Mouse (Mus musculus): Measurements from ENCODE around the gene Rfx4. TPM values are rescaled to one million over a fixed set of nuclear protein-coding genes. Genes with fewer than 3 reads are reported as not detected.

Gene Rfx4
- polyA plus RNA-seq, 1 experiment from 2014 or later, result 23.0 TPM

DNA sequence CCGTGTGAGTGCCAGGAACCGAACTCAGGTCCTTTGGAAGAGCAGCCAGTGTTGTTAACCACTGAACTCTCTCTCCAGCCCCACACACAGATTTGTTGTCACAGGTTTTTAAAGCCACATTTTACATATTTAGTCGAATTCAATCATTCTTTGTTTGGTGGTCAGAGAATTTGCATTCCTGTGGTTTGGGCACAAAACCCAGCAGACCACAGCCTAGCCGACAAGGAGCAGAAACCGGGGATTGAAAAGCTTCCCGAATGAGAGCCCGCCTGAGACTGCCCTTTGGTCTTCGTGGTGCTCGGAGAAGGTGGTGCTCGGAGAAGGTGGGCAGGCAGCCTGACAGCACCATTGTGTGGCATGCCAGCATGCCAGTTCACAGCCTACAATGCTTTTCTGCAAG lies 42.8 kb upstream of the Rfx4 start:
- H3K9me3 ChIP-seq (ENCODE audit: control insufficient read depth, low read length), result no peaks in the 10 kb centered on the region
- ATAC-seq (ENCODE audit: low FRiP score) (no peak), DNase-seq (ENCODE audit: low spot score) (no peak)
- H3K9ac ChIP-seq, result 0 out of 2 replicates have a peak overlapping the region, but pooled peaks have one; percentile 29
- peaks cover 28% of the 10 kb centered on the region for H3K4me1 ChIP-seq (replicated peaks; ENCODE audit: control insufficient read depth, insufficient read depth, low read length)
- 0 out of 2 replicates have a peak overlapping the region, but pooled peaks have one; percentile 33 for H3K27ac ChIP-seq
- H3K27me3 ChIP-seq (ENCODE audit: control insufficient read depth, insufficient read depth, low read length), result no peaks in the 10 kb centered on the region
- no peak overlapping the region for H3K4me2 ChIP-seq (replicated peaks)
- H3K36me3 ChIP-seq (replicated peaks; ENCODE audit: control insufficient read depth, insufficient read depth), result 0 out of 2 replicates have a peak, but pooled peaks cover 3% of the 10 kb centered on the region
- H3K4me3 ChIP-seq (replicated peaks; ENCODE audit: low read length), result no peak overlapping the region
- WGBS, result 37% methylated on average over 10 of the region's 10 CpGs

DNA sequence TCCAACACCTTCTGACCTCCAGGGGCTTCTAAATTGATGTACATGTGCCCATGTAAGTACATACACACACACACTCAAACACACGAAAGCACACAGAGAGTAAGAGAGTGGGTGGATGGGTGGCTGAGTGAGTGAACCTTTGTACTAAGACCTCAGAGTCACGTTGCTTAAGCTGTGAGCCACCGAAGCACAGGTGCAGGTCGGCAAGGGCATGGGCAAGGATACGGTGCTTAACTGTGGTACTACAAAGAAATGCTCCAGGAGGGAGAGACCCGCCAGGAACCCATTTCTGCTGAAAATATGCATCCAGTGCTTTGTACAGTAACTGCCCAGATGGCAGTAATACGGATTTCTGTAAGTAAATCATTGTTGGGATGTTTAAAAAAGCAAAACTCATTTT lies 40.2 kb upstream of the Rfx4 start:
- ATAC-seq (ENCODE audit: low FRiP score), result no peak
- no peak overlapping the region for H3K27ac ChIP-seq
- no peak overlapping the region for H3K4me3 ChIP-seq (replicated peaks; ENCODE audit: low read length)
- H3K27me3 ChIP-seq (ENCODE audit: control insufficient read depth, insufficient read depth, low read length), result no peaks in the 10 kb centered on the region
- H3K4me2 ChIP-seq (replicated peaks), result no peak overlapping the region
- WGBS, result 91% methylated on average over 7 of the region's 7 CpGs
- H3K9me3 ChIP-seq (ENCODE audit: control insufficient read depth, low read length), result no peaks in the 10 kb centered on the region
- no peak overlapping the region for H3K9ac ChIP-seq
- peaks cover 9% of the 10 kb centered on the region for H3K36me3 ChIP-seq (replicated peaks; ENCODE audit: control insufficient read depth, insufficient read depth)
- DNase-seq (ENCODE audit: low spot score), result no peak
- peaks cover 20% of the 10 kb centered on the region for H3K4me1 ChIP-seq (replicated peaks; ENCODE audit: control insufficient read depth, insufficient read depth, low read length)

- 95% methylated on average over 7 of the region's 7 CpGs for WGBS
- no peak for DNase-seq (ENCODE audit: low spot score)
- ATAC-seq (ENCODE audit: low FRiP score), result no peak
These were observed 39.3 kb upstream of the Rfx4 start for GRCm38 (mm10) chr10:84716581-84716980.

GRCm38 (mm10) chr10:84722711-84723110 lies 33.2 kb upstream of the Rfx4 start:
- Histone ChIP-seq H3K27ac (no peak overlapping the region), H3K27me3 (ENCODE audit: control insufficient read depth, insufficient read depth, low read length) (no peaks in the 10 kb centered on the region), H3K4me1 (replicated peaks; ENCODE audit: control insufficient read depth, insufficient read depth, low read length) (0 out of 2 replicates have a peak, but pooled peaks cover 4% of the 10 kb centered on the region), H3K9me3 (ENCODE audit: control insufficient read depth, low read length) (no peaks in the 10 kb centered on the region), H3K9ac (no peak overlapping the region), H3K4me3 (replicated peaks; ENCODE audit: low read length) (no peak overlapping the region), H3K36me3 (replicated peaks; ENCODE audit: control insufficient read depth, insufficient read depth) (peaks cover 36% of the 10 kb centered on the region), H3K4me2 (replicated peaks) (no peak overlapping the region)
- DNase-seq (ENCODE audit: low spot score) (no peak), ATAC-seq (ENCODE audit: low FRiP score) (no peak)
- 52% methylated on average over 12 of the region's 12 CpGs for WGBS

More at GRCm38 (mm10) chr10:84716581-84716980, 39.3 kb upstream of the Rfx4 start:
- peaks cover 18% of the 10 kb centered on the region for H3K36me3 ChIP-seq (replicated peaks; ENCODE audit: control insufficient read depth, insufficient read depth)
- H3K4me3 ChIP-seq (replicated peaks; ENCODE audit: low read length), result no peak overlapping the region
- no peak overlapping the region for H3K27ac ChIP-seq
- H3K4me2 ChIP-seq (replicated peaks), result no peak overlapping the region
- no peaks in the 10 kb centered on the region for H3K9me3 ChIP-seq (ENCODE audit: control insufficient read depth, low read length)
- H3K9ac ChIP-seq, result no peak overlapping the region
- H3K4me1 ChIP-seq (replicated peaks; ENCODE audit: control insufficient read depth, insufficient read depth, low read length), result peaks cover 13% of the 10 kb centered on the region
- H3K27me3 ChIP-seq (ENCODE audit: control insufficient read depth, insufficient read depth, low read length), result no peaks in the 10 kb centered on the region

DNA sequence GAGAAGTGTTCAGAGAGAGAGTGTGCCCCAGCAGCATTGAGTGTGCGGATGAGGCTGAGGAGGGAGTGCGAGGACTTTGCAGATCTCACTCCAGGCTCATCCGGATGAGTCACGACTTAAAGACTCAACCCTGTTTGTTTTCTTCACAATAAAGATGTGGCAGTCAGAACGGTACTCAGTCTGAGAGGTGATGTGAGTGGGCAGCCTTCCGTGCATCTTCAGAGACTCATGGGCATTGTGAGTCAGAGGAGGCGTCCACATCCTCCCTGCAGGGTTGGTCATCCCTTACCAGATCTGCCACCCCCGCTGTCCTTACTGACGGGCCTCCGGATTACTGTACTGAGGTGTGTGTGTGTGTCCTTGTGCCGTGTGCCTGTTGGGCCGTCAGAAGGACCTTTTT lies 28.9 kb upstream of the Rfx4 start:
- DNase-seq (ENCODE audit: low spot score) (no peak), ATAC-seq (ENCODE audit: low FRiP score) (no peak; the same call in 1 of the 2 replicates)
- Histone ChIP-seq H3K27me3 (ENCODE audit: control insufficient read depth, insufficient read depth, low read length) (no peaks in the 10 kb centered on the region), H3K9ac (no peak overlapping the region), H3K4me3 (replicated peaks; ENCODE audit: low read length) (no peak overlapping the region), H3K9me3 (ENCODE audit: control insufficient read depth, low read length) (no peaks in the 10 kb centered on the region), H3K4me2 (replicated peaks) (no peak overlapping the region), H3K36me3 (replicated peaks; ENCODE audit: control insufficient read depth, insufficient read depth) (peaks cover 20% of the 10 kb centered on the region; the same call in 1 of the 2 replicates), H3K4me1 (replicated peaks; ENCODE audit: control insufficient read depth, insufficient read depth, low read length) (0 out of 2 replicates have a peak, but pooled peaks cover 4% of the 10 kb centered on the region), H3K27ac (no peak overlapping the region)
- 90% methylated on average over 12 of the region's 12 CpGs for WGBS

DNA sequence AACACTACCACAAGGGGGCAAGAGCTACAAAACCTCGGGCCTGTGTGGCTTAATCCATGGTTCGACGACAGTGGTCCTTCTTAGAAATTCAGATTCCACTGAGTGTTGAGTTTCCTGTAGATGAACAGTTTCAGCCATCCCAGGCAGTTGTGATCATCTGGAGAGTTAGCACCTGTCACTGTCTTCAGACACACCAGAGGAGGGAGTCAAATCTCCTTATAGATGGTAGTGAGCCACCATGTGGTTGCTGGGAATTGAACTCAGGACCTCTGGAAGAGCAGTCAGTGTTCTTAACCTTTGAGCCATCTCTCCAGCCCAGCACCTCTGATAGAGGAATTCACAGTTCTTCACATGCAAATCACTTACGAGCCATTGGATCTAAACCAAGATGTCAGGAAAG lies 28.1 kb upstream of the Rfx4 start:
- H3K9ac ChIP-seq, result no peak overlapping the region
- H3K4me3 ChIP-seq (replicated peaks; ENCODE audit: low read length), result no peak overlapping the region
- WGBS, result 84% methylated on average over 4 of the region's 4 CpGs
- H3K27me3 ChIP-seq (ENCODE audit: control insufficient read depth, insufficient read depth, low read length), result no peaks in the 10 kb centered on the region
- H3K9me3 ChIP-seq (ENCODE audit: control insufficient read depth, low read length), result no peaks in the 10 kb centered on the region
- no peak for DNase-seq (ENCODE audit: low spot score)
- peaks cover 20% of the 10 kb centered on the region; the same call in 1 of the 2 replicates for H3K36me3 ChIP-seq (replicated peaks; ENCODE audit: control insufficient read depth, insufficient read depth)
- no peaks in the 10 kb centered on the region for H3K4me1 ChIP-seq (replicated peaks; ENCODE audit: control insufficient read depth, insufficient read depth, low read length)
- H3K4me2 ChIP-seq (replicated peaks), result no peak overlapping the region
- no peak for ATAC-seq (ENCODE audit: low FRiP score)
- no peak overlapping the region for H3K27ac ChIP-seq

DNA sequence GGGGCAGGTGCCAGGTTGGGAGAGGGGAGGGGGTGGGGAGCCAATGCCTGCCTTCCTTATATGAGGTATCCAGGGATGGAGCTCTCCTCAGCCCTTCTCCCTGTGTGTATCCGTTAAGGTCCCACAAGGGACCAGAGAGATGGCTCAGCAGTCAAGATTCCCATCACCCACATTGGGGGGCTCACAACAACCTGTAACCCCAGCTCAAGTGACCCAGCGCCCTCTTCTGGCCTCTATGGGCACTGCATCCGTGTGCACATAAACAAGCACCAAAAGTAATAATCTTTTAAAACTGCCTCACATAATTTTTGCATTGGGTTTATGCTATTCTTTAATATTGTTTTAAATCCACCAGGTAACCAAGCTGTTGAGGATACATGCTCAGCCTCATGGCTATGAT lies 25.8 kb upstream of the Rfx4 start:
- Histone ChIP-seq H3K4me2 (replicated peaks) (no peak overlapping the region), H3K27me3 (ENCODE audit: control insufficient read depth, insufficient read depth, low read length) (no peaks in the 10 kb centered on the region), H3K4me1 (replicated peaks; ENCODE audit: control insufficient read depth, insufficient read depth, low read length) (no peaks in the 10 kb centered on the region), H3K27ac (no peak overlapping the region), H3K36me3 (replicated peaks; ENCODE audit: control insufficient read depth, insufficient read depth) (peaks cover 20% of the 10 kb centered on the region; the same call in 1 of the 2 replicates), H3K9me3 (ENCODE audit: control insufficient read depth, low read length) (no peaks in the 10 kb centered on the region), H3K4me3 (replicated peaks; ENCODE audit: low read length) (no peak overlapping the region), H3K9ac (no peak overlapping the region)
- ATAC-seq (ENCODE audit: low FRiP score) (no peak), DNase-seq (ENCODE audit: low spot score) (no peak)
- WGBS, result 85% methylated on average over 3 of the region's 3 CpGs

GRCm38 (mm10) chr10:84730956-84731355 lies 24.9 kb upstream of the Rfx4 start:
- Histone ChIP-seq H3K4me3 (replicated peaks; ENCODE audit: low read length) (no peak overlapping the region), H3K9ac (no peak overlapping the region)
- 95% methylated on average over 9 of the region's 9 CpGs for WGBS

DNA sequence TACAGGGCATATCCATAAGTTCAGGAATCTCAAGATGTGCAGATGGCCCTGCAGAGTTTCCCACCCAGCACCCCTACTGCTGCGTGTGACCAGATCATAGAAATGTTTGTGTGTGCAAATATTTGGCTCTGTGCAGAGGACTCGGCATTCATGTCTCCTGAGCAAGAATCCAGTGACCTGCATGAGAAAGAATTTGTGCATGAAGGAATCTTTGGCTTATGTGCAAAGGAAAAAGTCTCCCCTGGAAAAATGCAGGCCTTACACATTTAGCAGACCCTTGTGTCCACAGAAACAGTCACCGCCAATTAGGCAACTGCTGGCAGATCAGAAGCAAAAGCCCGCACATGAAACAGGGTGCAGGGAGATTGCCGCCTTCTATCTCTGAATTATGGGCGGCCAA lies 22.4 kb upstream of the Rfx4 start:
- no peak overlapping the region for H3K9ac ChIP-seq
- no peaks in the 10 kb centered on the region for H3K9me3 ChIP-seq (ENCODE audit: control insufficient read depth, low read length)
- WGBS, result 65% methylated on average over 6 of the region's 6 CpGs
- ATAC-seq (ENCODE audit: low FRiP score) (no peak), DNase-seq (ENCODE audit: low spot score) (no peak)
- no peak overlapping the region for H3K4me3 ChIP-seq (replicated peaks; ENCODE audit: low read length)
- no peak overlapping the region for H3K4me2 ChIP-seq (replicated peaks)
- no peaks in the 10 kb centered on the region for H3K4me1 ChIP-seq (replicated peaks; ENCODE audit: control insufficient read depth, insufficient read depth, low read length)
- no peak overlapping the region for H3K27ac ChIP-seq
- no peaks in the 10 kb centered on the region for H3K27me3 ChIP-seq (ENCODE audit: control insufficient read depth, insufficient read depth, low read length)
- H3K36me3 ChIP-seq (replicated peaks; ENCODE audit: control insufficient read depth, insufficient read depth), result no peaks in the 10 kb centered on the region

More at GRCm38 (mm10) chr10:84730956-84731355, 24.9 kb upstream of the Rfx4 start:
- Histone ChIP-seq H3K27ac (no peak overlapping the region), H3K36me3 (replicated peaks; ENCODE audit: control insufficient read depth, insufficient read depth) (peaks cover 15% of the 10 kb centered on the region; the same call in 1 of the 2 replicates), H3K4me1 (replicated peaks; ENCODE audit: control insufficient read depth, insufficient read depth, low read length) (no peaks in the 10 kb centered on the region), H3K9me3 (ENCODE audit: control insufficient read depth, low read length) (no peaks in the 10 kb centered on the region), H3K27me3 (ENCODE audit: control insufficient read depth, insufficient read depth, low read length) (no peaks in the 10 kb centered on the region), H3K4me2 (replicated peaks) (no peak overlapping the region)
- ATAC-seq (ENCODE audit: low FRiP score) (no peak), DNase-seq (ENCODE audit: low spot score) (no peak)
